Mouse (Mus musculus): ENCODE data around the gene Mymx. TPM values are rescaled to one million over a fixed set of nuclear protein-coding genes. Genes with fewer than 3 reads are reported as not detected.

The Mymx gene
- polyA plus RNA-seq, 1 experiment from 2014 or later, result 4.8 TPM

- Histone ChIP-seq H3K27me3 (ENCODE audit: control insufficient read depth, insufficient read depth, low read length) (peaks cover 7% of the 10 kb centered on the region), H3K4me2 (ENCODE audit: low read depth) (peak overlapping the region; percentile 88), H3K36me3 (ENCODE audit: control insufficient read depth, insufficient read depth, low read length) (no peaks in the 10 kb centered on the region), H3K27ac (ENCODE audit: low read depth, low read length) (no peak overlapping the region), H3K4me1 (ENCODE audit: control insufficient read depth, insufficient read depth, low read length) (peaks cover 5% of the 10 kb centered on the region; the same call in 1 of the 2 replicates), H3K9ac (ENCODE audit: low read length) (peak overlapping the region; percentile 68), H3K9me3 (ENCODE audit: control insufficient read depth, low read length) (no peaks in the 10 kb centered on the region), H3K4me3 (ENCODE audit: low read depth, low read length) (peak overlapping the region; percentile 46)
- DNase-seq (ENCODE audit: low spot score), result no peak
- no peak for ATAC-seq (ENCODE audit: insufficient read depth, low FRiP score, low TSS enrichment)
- 5% methylated on average over 14 of the region's 14 CpGs for WGBS
Measured at GRCm38 (mm10) chr17:45556107-45556489, 45.8 kb downstream of the Mymx start.

- ATAC-seq (ENCODE audit: insufficient read depth, low FRiP score, low TSS enrichment) (peak; percentile 80), DNase-seq (ENCODE audit: low spot score) (peak; percentile 95)
- H3K36me3 ChIP-seq (ENCODE audit: control insufficient read depth, insufficient read depth, low read length), result no peaks in the 10 kb centered on the region
- H3K4me1 ChIP-seq (ENCODE audit: control insufficient read depth, insufficient read depth, low read length), result peaks cover 5% of the 10 kb centered on the region; the same call in 1 of the 2 replicates
- under 1% methylated on average over 45 of the region's 45 CpGs for WGBS
- peak within 1 kb of the TSS; percentile 46 for H3K4me3 ChIP-seq (ENCODE audit: low read depth, low read length)
- H3K9ac ChIP-seq (ENCODE audit: low read length), result peak within 1 kb of the TSS; percentile 68
- peak within 1 kb of the TSS; percentile 88 for H3K4me2 ChIP-seq (ENCODE audit: low read depth)
- H3K27me3 ChIP-seq (ENCODE audit: control insufficient read depth, insufficient read depth, low read length), result peaks cover 7% of the 10 kb centered on the region
- H3K27ac ChIP-seq (ENCODE audit: low read depth, low read length), result no peak within 1 kb of the TSS
- H3K9me3 ChIP-seq (ENCODE audit: control insufficient read depth, low read length), result no peaks in the 10 kb centered on the region
Measured at GRCm38 (mm10) chr17:45555452-45556106, 46.3 kb downstream of the Mymx start, which contains the start of gene Nfkbie. Nfkbie (plus strand) TSS chr17:45555703.

- no peak for DNase-seq (ENCODE audit: low spot score)
- peaks cover 9% of the 10 kb centered on the region for H3K4me1 ChIP-seq (ENCODE audit: control insufficient read depth, insufficient read depth, low read length)
- H3K4me2 ChIP-seq (ENCODE audit: low read depth), result no peak overlapping the region
- H3K27me3 ChIP-seq (ENCODE audit: control insufficient read depth, insufficient read depth, low read length), result peaks cover 7% of the 10 kb centered on the region
- WGBS, result 59% methylated on average over 1 of the region's 1 CpGs
- H3K27ac ChIP-seq (ENCODE audit: low read depth, low read length), result no peak overlapping the region
- ATAC-seq (ENCODE audit: insufficient read depth, low FRiP score, low TSS enrichment), result no peak
- H3K4me3 ChIP-seq (ENCODE audit: low read depth, low read length), result no peak overlapping the region
- H3K9ac ChIP-seq (ENCODE audit: low read length), result no peak overlapping the region
- H3K36me3 ChIP-seq (ENCODE audit: control insufficient read depth, insufficient read depth, low read length), result no peaks in the 10 kb centered on the region
- no peaks in the 10 kb centered on the region for H3K9me3 ChIP-seq (ENCODE audit: control insufficient read depth, low read length)
Measured at GRCm38 (mm10) chr17:45554420-45554819, 47.5 kb downstream of the Mymx start.

GRCm38 (mm10) chr17:45553065-45553464, 48.8 kb downstream of the Mymx start:
- Histone ChIP-seq H3K27ac (ENCODE audit: low read depth, low read length) (no peak overlapping the region), H3K4me1 (ENCODE audit: control insufficient read depth, insufficient read depth, low read length) (peaks cover 9% of the 10 kb centered on the region), H3K4me3 (ENCODE audit: low read depth, low read length) (no peak overlapping the region), H3K9me3 (ENCODE audit: control insufficient read depth, low read length) (no peaks in the 10 kb centered on the region), H3K27me3 (ENCODE audit: control insufficient read depth, insufficient read depth, low read length) (peaks cover 10% of the 10 kb centered on the region), H3K9ac (ENCODE audit: low read length) (no peak overlapping the region), H3K36me3 (ENCODE audit: control insufficient read depth, insufficient read depth, low read length) (no peaks in the 10 kb centered on the region), H3K4me2 (ENCODE audit: low read depth) (no peak overlapping the region)
- ATAC-seq (ENCODE audit: insufficient read depth, low FRiP score, low TSS enrichment) (no peak), DNase-seq (ENCODE audit: low spot score) (no peak)
- WGBS, result 91% methylated on average over 3 of the region's 3 CpGs

GRCm38 (mm10) chr17:45551816-45552451, 50.0 kb downstream of the Mymx start:
- Histone ChIP-seq H3K9me3 (ENCODE audit: control insufficient read depth, low read length) (no peaks in the 10 kb centered on the region), H3K4me1 (ENCODE audit: control insufficient read depth, insufficient read depth, low read length) (peaks cover 9% of the 10 kb centered on the region), H3K4me2 (ENCODE audit: low read depth) (no peak overlapping the region), H3K9ac (ENCODE audit: low read length) (no peak overlapping the region), H3K27me3 (ENCODE audit: control insufficient read depth, insufficient read depth, low read length) (peaks cover 19% of the 10 kb centered on the region), H3K4me3 (ENCODE audit: low read depth, low read length) (0 out of 2 replicates have a peak overlapping the region, but pooled peaks have one; percentile 1), H3K36me3 (ENCODE audit: control insufficient read depth, insufficient read depth, low read length) (no peaks in the 10 kb centered on the region), H3K27ac (ENCODE audit: low read depth, low read length) (no peak overlapping the region)
- peak; percentile 80 for DNase-seq (ENCODE audit: low spot score)
- peak; percentile 14; the same call in 1 of the 2 replicates for ATAC-seq (ENCODE audit: insufficient read depth, low FRiP score, low TSS enrichment)
- WGBS, result 6% methylated on average over 8 of the region's 8 CpGs

GRCm38 (mm10) chr17:45551249-45551796, 50.6 kb downstream of the Mymx start:
- no peaks in the 10 kb centered on the region for H3K36me3 ChIP-seq (ENCODE audit: control insufficient read depth, insufficient read depth, low read length)
- no peak overlapping the region for H3K27ac ChIP-seq (ENCODE audit: low read depth, low read length)
- H3K9ac ChIP-seq (ENCODE audit: low read length), result no peak overlapping the region
- H3K4me2 ChIP-seq (ENCODE audit: low read depth), result no peak overlapping the region
- 28% methylated on average over 7 of the region's 7 CpGs for WGBS
- H3K4me3 ChIP-seq (ENCODE audit: low read depth, low read length), result no peak overlapping the region
- H3K4me1 ChIP-seq (ENCODE audit: control insufficient read depth, insufficient read depth, low read length), result peaks cover 8% of the 10 kb centered on the region
- H3K27me3 ChIP-seq (ENCODE audit: control insufficient read depth, insufficient read depth, low read length), result peaks cover 19% of the 10 kb centered on the region
- ATAC-seq (ENCODE audit: insufficient read depth, low FRiP score, low TSS enrichment) (no peak), DNase-seq (ENCODE audit: low spot score) (no peak)
- H3K9me3 ChIP-seq (ENCODE audit: control insufficient read depth, low read length), result no peaks in the 10 kb centered on the region

Other genes starting within 250 kb of the Mymx start
- gene Cdc5l, start 168.4 kb downstream of the Mymx start, polyA plus RNA-seq (2014; fragmentation: Nextera tagmentation; extraction: Ambion mirVana), result 84.0 and 84.4 TPM in 2 replicates
- gene Spats1, start 126.7 kb downstream of the Mymx start, polyA plus RNA-seq (2014; fragmentation: Nextera tagmentation; extraction: Ambion mirVana), result 0.48 and 0.51 TPM in 2 replicates
- 18.6 and 19.0 TPM in 2 replicates for gene Aars2, start 95.3 kb downstream of the Mymx start, polyA plus RNA-seq (2014; fragmentation: Nextera tagmentation; extraction: Ambion mirVana)
- 1.4 and 1.8 TPM in 2 replicates for gene Tcte1, start 78.7 kb downstream of the Mymx start, polyA plus RNA-seq (2014; fragmentation: Nextera tagmentation; extraction: Ambion mirVana)
- gene Tmem151b, start 52.4 kb downstream of the Mymx start, polyA plus RNA-seq (2014; fragmentation: Nextera tagmentation; extraction: Ambion mirVana), result 6.2 and 6.8 TPM in 2 replicates
- gene Nfkbie, start 46.4 kb downstream of the Mymx start, polyA plus RNA-seq (2014; fragmentation: Nextera tagmentation; extraction: Ambion mirVana), result 6.9 and 7.0 TPM in 2 replicates
- gene Slc35b2, start 38.2 kb downstream of the Mymx start, polyA plus RNA-seq (2014; fragmentation: Nextera tagmentation; extraction: Ambion mirVana), result 101 and 106 TPM in 2 replicates
- gene Hsp90ab1, start 28.8 kb downstream of the Mymx start, polyA plus RNA-seq (2014; fragmentation: Nextera tagmentation; extraction: Ambion mirVana), result 1,725 and 1,823 TPM in 2 replicates
- 44.1 and 48.7 TPM in 2 replicates for gene Slc29a1, start 2.5 kb downstream of the Mymx start, polyA plus RNA-seq (2014; fragmentation: Nextera tagmentation; extraction: Ambion mirVana)
- gene Capn11, start 57.2 kb upstream of the Mymx start, polyA plus RNA-seq (2014; fragmentation: Nextera tagmentation; extraction: Ambion mirVana), result 0.15 and 0.57 TPM in 2 replicates
- 102 and 108 TPM in 2 replicates for gene Mrpl14, start 84.2 kb upstream of the Mymx start, polyA plus RNA-seq (2014; fragmentation: Nextera tagmentation; extraction: Ambion mirVana)
- gene Tmem63b, start 84.8 kb upstream of the Mymx start, polyA plus RNA-seq (2014; fragmentation: Nextera tagmentation; extraction: Ambion mirVana), result 48.7 and 55.2 TPM in 2 replicates
- gene 1600014C23Rik, start 131.7 kb upstream of the Mymx start, polyA plus RNA-seq (2014; fragmentation: Nextera tagmentation; extraction: Ambion mirVana), result not detected in 2 replicates